Mouse (Mus musculus) lung, embryonic 15.5 days (tissue): ENCODE results near the gene Slc35d1. TPM values are rescaled to one million over a fixed set of nuclear protein-coding genes. Genes with fewer than 3 reads are reported as not detected.

Experiments
- ATAC-seq: fragments of 200-750 bp; cut with Nextera tagmentation; 2 replicates; pipeline ENCODE4 v1.8.0; 2017; ENCODE audit warnings: moderate number of reproducible peaks, borderline replicate concordance; ENCODE audit not compliant: low FRiP score, low TSS enrichment; ENCODE audit errors: extremely low read depth
- H3K27ac ChIP-seq: fragments of 300-500 bp; sonication (generic); 2 replicates; pipeline ENCODE4 v1.5.1; 2015; ENCODE audit warnings: moderate library complexity, mild to moderate bottlenecking, inconsistent platforms
- H3K27me3 ChIP-seq: fragments of 300-500 bp; sonication (generic); 2 replicates; pipeline ENCODE4 v1.6.1; 2015; ENCODE audit warnings: inconsistent platforms
- H3K36me3 ChIP-seq: fragments of 300-500 bp; sonication (generic); 2 replicates; pipeline ENCODE4 v1.6.1; 2015; ENCODE audit warnings: inconsistent platforms
- H3K4me1 ChIP-seq: fragments of 300-500 bp; sonication (generic); 2 replicates; pipeline ENCODE4 v1.6.1; 2015; ENCODE audit warnings: inconsistent platforms
- H3K4me2 ChIP-seq: fragments of 300-500 bp; sonication (generic); 2 replicates; pipeline ENCODE4 v1.6.1; 2015; ENCODE audit warnings: inconsistent platforms, mild to moderate bottlenecking, moderate library complexity
- H3K4me3 ChIP-seq: fragments of 300-500 bp; sonication (generic); 2 replicates; pipeline ENCODE4 v1.5.1; 2015; ENCODE audit warnings: mild to moderate bottlenecking, inconsistent platforms
- H3K9ac ChIP-seq: fragments of 300-500 bp; sonication (generic); 2 replicates; pipeline ENCODE4 v1.6.1; 2015; ENCODE audit warnings: inconsistent platforms
- H3K9me3 ChIP-seq: fragments of 300-500 bp; sonication (generic); 2 replicates; pipeline ENCODE4 v1.6.1; 2016; ENCODE audit warnings: inconsistent platforms
- WGBS: fragments of 180-500 bp; shearing (Covaris S2); methylation state at CpG from one replicate; pipeline ENCODE4 v1.1.7; 2015; 5-methylcytosine and 5-hydroxymethylcytosine counted together
- polyA plus RNA-seq: library from polyadenylated mRNA; unstranded; fragments of >200 nt; fragmentation: Nextera tagmentation; extraction: Ambion mirVana; gene quantifications from 2 replicates; pipeline ENCODE4 v1.2.1, GENCODE M21; 2015

Gene Slc35d1
- polyA plus RNA-seq, result 8.0 and 10.7 TPM in 2 replicates

- Histone ChIP-seq H3K4me1 (peaks cover 12% of the 10 kb centered on the region), H3K4me3 (peak within 1 kb of the TSS; percentile 86), H3K27me3 (no peaks in the 10 kb centered on the region), H3K9me3 (no peaks in the 10 kb centered on the region), H3K9ac (peak within 1 kb of the TSS; percentile 87), H3K4me2 (peak within 1 kb of the TSS; percentile 67), H3K36me3 (no peaks in the 10 kb centered on the region; the same call in 1 of the 2 replicates), H3K27ac (peak within 1 kb of the TSS; percentile 97)
- 1% methylated on average over 69 of the region's 70 CpGs for WGBS
- peak; percentile 93 for ATAC-seq
Measured at GRCm38 (mm10) chr4:103214925-103215820, at the start of gene Slc35d1. Gene Slc35d1, minus strand, starts transcription at chr4:103215164.

- WGBS, result 11% methylated on average over 8 of the region's 8 CpGs
- no peaks in the 10 kb centered on the region for H3K27me3 ChIP-seq
- H3K9ac ChIP-seq, result no peak overlapping the region
- 0 out of 2 replicates have a peak, but pooled peaks have one; percentile 19 for ATAC-seq
- H3K4me1 ChIP-seq, result peaks cover 7% of the 10 kb centered on the region; the same call in 1 of the 2 replicates
- no peak overlapping the region for H3K27ac ChIP-seq
- no peak overlapping the region for H3K4me2 ChIP-seq
- H3K4me3 ChIP-seq, result no peak overlapping the region
- no peaks in the 10 kb centered on the region for H3K36me3 ChIP-seq
- no peaks in the 10 kb centered on the region for H3K9me3 ChIP-seq
Measured at GRCm38 (mm10) chr4:103263812-103264396, 48.9 kb upstream of the Slc35d1 start.

- ATAC-seq, result no peak
- Histone ChIP-seq H3K4me3 (no peak overlapping the region), H3K36me3 (no peaks in the 10 kb centered on the region), H3K9ac (no peak overlapping the region), H3K27me3 (no peaks in the 10 kb centered on the region), H3K9me3 (no peaks in the 10 kb centered on the region), H3K4me1 (peaks cover 7% of the 10 kb centered on the region; the same call in 1 of the 2 replicates), H3K4me2 (no peak overlapping the region), H3K27ac (no peak overlapping the region)
- WGBS, result 16% methylated on average over 5 of the region's 5 CpGs
Measured at GRCm38 (mm10) chr4:103263378-103263777, 48.4 kb upstream of the Slc35d1 start.

GRCm38 (mm10) chr4:103258817-103259216 is 43.9 kb upstream of the Slc35d1 start:
- H3K9me3 ChIP-seq, result no peaks in the 10 kb centered on the region
- no peak overlapping the region for H3K4me2 ChIP-seq
- peaks cover 5% of the 10 kb centered on the region; the same call in 1 of the 2 replicates for H3K4me1 ChIP-seq
- no peak for ATAC-seq
- no peak overlapping the region for H3K4me3 ChIP-seq
- no peaks in the 10 kb centered on the region for H3K36me3 ChIP-seq
- no peak overlapping the region for H3K9ac ChIP-seq
- no peak overlapping the region for H3K27ac ChIP-seq
- 64% methylated on average over 3 of the region's 3 CpGs for WGBS
- no peaks in the 10 kb centered on the region for H3K27me3 ChIP-seq

GRCm38 (mm10) chr4:103253846-103254245 is 38.9 kb upstream of the Slc35d1 start:
- H3K4me2 ChIP-seq, result no peak overlapping the region
- H3K4me1 ChIP-seq, result no peaks in the 10 kb centered on the region
- no peak overlapping the region for H3K9ac ChIP-seq
- no peaks in the 10 kb centered on the region for H3K27me3 ChIP-seq
- 60% methylated on average over 4 of the region's 4 CpGs for WGBS
- no peak overlapping the region for H3K4me3 ChIP-seq
- H3K27ac ChIP-seq, result no peak overlapping the region
- H3K36me3 ChIP-seq, result no peaks in the 10 kb centered on the region
- no peaks in the 10 kb centered on the region for H3K9me3 ChIP-seq
- ATAC-seq, result no peak

- Histone ChIP-seq H3K36me3 (no peaks in the 10 kb centered on the region), H3K4me2 (no peak overlapping the region), H3K27me3 (no peaks in the 10 kb centered on the region), H3K9me3 (no peaks in the 10 kb centered on the region), H3K27ac (no peak overlapping the region), H3K9ac (no peak overlapping the region), H3K4me3 (no peak overlapping the region), H3K4me1 (no peaks in the 10 kb centered on the region)
- WGBS, result 26% methylated on average over 6 of the region's 6 CpGs
- no peak for ATAC-seq
Measured at GRCm38 (mm10) chr4:103249436-103250085, 34.6 kb upstream of the Slc35d1 start.

- Histone ChIP-seq H3K4me2 (no peak overlapping the region), H3K27ac (no peak overlapping the region), H3K4me1 (no peaks in the 10 kb centered on the region), H3K9ac (no peak overlapping the region), H3K36me3 (no peaks in the 10 kb centered on the region), H3K27me3 (no peaks in the 10 kb centered on the region), H3K9me3 (no peaks in the 10 kb centered on the region), H3K4me3 (no peak overlapping the region)
- no peak for ATAC-seq
- 86% methylated on average over 2 of the region's 2 CpGs for WGBS
Measured at GRCm38 (mm10) chr4:103247813-103248212, 32.8 kb upstream of the Slc35d1 start.

GRCm38 (mm10) chr4:103247249-103247648 is 32.3 kb upstream of the Slc35d1 start:
- 73% methylated on average over 3 of the region's 3 CpGs for WGBS

GRCm38 (mm10) chr4:103232156-103232555 is 17.2 kb upstream of the Slc35d1 start:
- no peaks in the 10 kb centered on the region for H3K9me3 ChIP-seq
- no peak overlapping the region for H3K4me3 ChIP-seq
- H3K27me3 ChIP-seq, result no peaks in the 10 kb centered on the region
- no peaks in the 10 kb centered on the region for H3K36me3 ChIP-seq
- no peak overlapping the region for H3K4me2 ChIP-seq
- WGBS, result 40% methylated on average over 2 of the region's 2 CpGs
- no peaks in the 10 kb centered on the region for H3K4me1 ChIP-seq
- no peak overlapping the region for H3K9ac ChIP-seq
- no peak for ATAC-seq
- H3K27ac ChIP-seq, result no peak overlapping the region

More at GRCm38 (mm10) chr4:103247249-103247648, 32.3 kb upstream of the Slc35d1 start:
- H3K4me2 ChIP-seq, result no peak overlapping the region
- H3K36me3 ChIP-seq, result no peaks in the 10 kb centered on the region
- ATAC-seq, result no peak
- H3K4me1 ChIP-seq, result no peaks in the 10 kb centered on the region
- H3K4me3 ChIP-seq, result no peak overlapping the region
- no peaks in the 10 kb centered on the region for H3K27me3 ChIP-seq
- no peak overlapping the region for H3K27ac ChIP-seq
- no peaks in the 10 kb centered on the region for H3K9me3 ChIP-seq
- no peak overlapping the region for H3K9ac ChIP-seq

- Histone ChIP-seq H3K36me3 (no peaks in the 10 kb centered on the region), H3K27me3 (no peaks in the 10 kb centered on the region), H3K9me3 (no peaks in the 10 kb centered on the region), H3K27ac (no peak overlapping the region), H3K4me1 (no peaks in the 10 kb centered on the region), H3K9ac (no peak overlapping the region), H3K4me3 (no peak overlapping the region), H3K4me2 (0 out of 2 replicates have a peak overlapping the region, but pooled peaks have one; percentile 13)
- 21% methylated on average over 9 of the region's 9 CpGs for WGBS
- no peak for ATAC-seq
Measured at GRCm38 (mm10) chr4:103222854-103223253, 7.9 kb upstream of the Slc35d1 start.

GRCm38 (mm10) chr4:103221789-103222188 is 6.8 kb upstream of the Slc35d1 start:
- WGBS, result 64% methylated on average over 6 of the region's 6 CpGs
- no peaks in the 10 kb centered on the region for H3K36me3 ChIP-seq

More at GRCm38 (mm10) chr4:103221789-103222188, 6.8 kb upstream of the Slc35d1 start:
- Histone ChIP-seq H3K27me3 (no peaks in the 10 kb centered on the region), H3K4me1 (no peaks in the 10 kb centered on the region), H3K4me2 (no peak overlapping the region), H3K9me3 (no peaks in the 10 kb centered on the region), H3K27ac (no peak overlapping the region), H3K4me3 (no peak overlapping the region), H3K9ac (no peak overlapping the region)
- ATAC-seq, result no peak
